Mouse (Mus musculus) midbrain, postnatal 0 days (tissue): ENCODE results near the gene Cit. TPM values are rescaled to one million over a fixed set of nuclear protein-coding genes. Genes with fewer than 3 reads are reported as not detected.

ENCODE experiments used
- ATAC-seq: fragments of 200-750 bp; cut with Nextera tagmentation; 2 replicates; pipeline ENCODE4 v1.8.0; 2017; ENCODE audit warnings: moderate number of reproducible peaks, mild to moderate bottlenecking, moderate TSS enrichment, moderate library complexity; ENCODE audit not compliant: low FRiP score
- DNase-seq: peaks from one replicate; pipeline ENCODE4 v3.0.0-alpha.2; 2015; ENCODE audit warnings: low spot score
- H3K27ac ChIP-seq: fragments of 300-500 bp; sonication (generic); 2 replicates; pipeline ENCODE4 v1.5.1; 2014; ENCODE audit warnings: low read depth, mild to moderate bottlenecking, low read length, mixed read lengths
- H3K27me3 ChIP-seq: fragments of 300-500 bp; sonication (generic); 2 replicates; pipeline ENCODE4 v1.6.1; 2014; ENCODE audit warnings: low read length, control low read depth, mixed read lengths; ENCODE audit not compliant: insufficient read depth
- H3K36me3 ChIP-seq: fragments of 300-500 bp; sonication (generic); 2 replicates; pipeline ENCODE4 v1.6.1; 2014; ENCODE audit warnings: low read length, control low read depth, mixed read lengths; ENCODE audit not compliant: insufficient read depth
- H3K4me1 ChIP-seq: fragments of 300-500 bp; sonication (generic); 2 replicates; pipeline ENCODE4 v1.6.1; 2014; ENCODE audit warnings: mild to moderate bottlenecking, control low read depth, antibody characterized with exemption, low read length, mixed read lengths; ENCODE audit not compliant: insufficient read depth
- H3K4me2 ChIP-seq: fragments of 300-500 bp; sonication (generic); 2 replicates; pipeline ENCODE4 v1.6.1; 2014; ENCODE audit warnings: low read depth, mild to moderate bottlenecking, low read length, mixed read lengths; ENCODE audit not compliant: poor library complexity, severe bottlenecking
- H3K4me3 ChIP-seq: fragments of 300-500 bp; sonication (generic); 2 replicates; pipeline ENCODE4 v1.5.1; 2014; ENCODE audit warnings: low read depth, mild to moderate bottlenecking, low read length, moderate library complexity
- H3K9ac ChIP-seq: fragments of 300-500 bp; sonication (generic); replicated peaks from 2 replicates; pipeline ENCODE4 v1.6.1; 2014; ENCODE audit warnings: mild to moderate bottlenecking, low read length, moderate library complexity, mixed read lengths; ENCODE audit not compliant: poor library complexity, severe bottlenecking
- H3K9me3 ChIP-seq: fragments of 300-500 bp; sonication (generic); 2 replicates; pipeline ENCODE4 v1.6.1; 2016; ENCODE audit warnings: low read length, control low read depth
- CTCF ChIP-seq: IDR thresholded peaks from 2 replicates; pipeline ENCODE4 v1.5.1; 2016; ENCODE audit warnings: antibody characterized with exemption, mild to moderate bottlenecking
- WGBS: fragments of 180-500 bp; shearing (Covaris S2); extraction: QIAGEN DNeasy Blood & Tissue Kit; methylation state at CpG from one replicate; pipeline ENCODE4 v1.1.7; 2014; 5-methylcytosine and 5-hydroxymethylcytosine counted together
- polyA plus RNA-seq: library from polyadenylated mRNA; unstranded; fragments of >200 nt; fragmentation: Nextera tagmentation; extraction: Ambion mirVana; gene quantifications from 2 replicates; pipeline ENCODE4 v1.2.1, GENCODE M21; 2015
- total RNA-seq: library from RNA; depleted of rRNA; stranded (reverse); fragments of >200 nt; gene quantifications from 2 replicates; pipeline ENCODE4 v1.2.3, GENCODE M21; 2014

Cit gene
- total and polyA plus RNA-seq, 2 experiments from 2014 or later = 34.7 to 35.9 TPM

GRCm38 (mm10) chr5:116012503-116012902 is 167.4 kb downstream of the Cit start:
- no peak overlapping the region for H3K4me2 ChIP-seq
- H3K27ac ChIP-seq = no peak overlapping the region
- no peak for ATAC-seq
- no peak overlapping the region for H3K9ac ChIP-seq
- TF ChIP-seq CTCF = no peak
- no peak overlapping the region for H3K4me3 ChIP-seq
- H3K27me3 ChIP-seq = no peaks in the 10 kb centered on the region
- H3K4me1 ChIP-seq = no peaks in the 10 kb centered on the region
- H3K36me3 ChIP-seq = peaks cover 45% of the 10 kb centered on the region
- no peak for DNase-seq
- 85% methylated on average over 7 of the region's 7 CpGs for WGBS
- H3K9me3 ChIP-seq = no peaks in the 10 kb centered on the region

GRCm38 (mm10) chr5:116013821-116014220 is 168.7 kb downstream of the Cit start:
- H3K4me2 ChIP-seq = no peak overlapping the region
- no peaks in the 10 kb centered on the region for H3K27me3 ChIP-seq
- H3K4me3 ChIP-seq = no peak overlapping the region
- 72% methylated on average over 8 of the region's 8 CpGs for WGBS
- no peaks in the 10 kb centered on the region for H3K9me3 ChIP-seq
- H3K36me3 ChIP-seq = peaks cover 56% of the 10 kb centered on the region
- no peak overlapping the region for H3K27ac ChIP-seq
- no peaks in the 10 kb centered on the region for H3K4me1 ChIP-seq
- DNase-seq = no peak
- no peak overlapping the region for H3K9ac ChIP-seq
- no peak for ATAC-seq
- TF ChIP-seq CTCF = no peak

DNA sequence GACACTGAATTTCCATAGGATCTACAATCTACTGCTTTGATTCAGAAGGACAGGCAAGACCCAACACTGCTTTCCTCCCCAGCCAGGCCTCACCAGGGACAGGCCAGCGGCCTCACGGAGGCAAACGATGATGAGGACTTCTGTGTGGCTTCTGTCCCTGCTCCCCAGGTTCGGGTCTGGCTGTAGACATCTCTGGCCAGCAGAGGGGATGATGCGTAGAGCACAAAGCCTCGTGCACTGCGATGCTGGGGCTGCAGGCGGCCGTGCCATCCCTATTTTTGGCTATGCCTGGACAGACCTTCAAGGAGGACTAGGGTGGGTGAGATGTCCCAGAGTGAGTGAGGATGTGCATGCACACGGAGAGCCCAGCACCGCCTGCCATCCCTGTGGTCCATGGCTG is 169.2 kb downstream of the Cit start:
- DNase-seq (no peak), ATAC-seq (no peak)
- no peaks in the 10 kb centered on the region for H3K9me3 ChIP-seq
- H3K27me3 ChIP-seq = no peaks in the 10 kb centered on the region
- H3K36me3 ChIP-seq = peaks cover 60% of the 10 kb centered on the region
- TF ChIP-seq CTCF = no peak
- H3K4me2 ChIP-seq = no peak overlapping the region
- no peak overlapping the region for H3K27ac ChIP-seq
- no peaks in the 10 kb centered on the region for H3K4me1 ChIP-seq
- no peak overlapping the region for H3K4me3 ChIP-seq
- no peak overlapping the region for H3K9ac ChIP-seq
- 94% methylated on average over 11 of the region's 11 CpGs for WGBS

DNA sequence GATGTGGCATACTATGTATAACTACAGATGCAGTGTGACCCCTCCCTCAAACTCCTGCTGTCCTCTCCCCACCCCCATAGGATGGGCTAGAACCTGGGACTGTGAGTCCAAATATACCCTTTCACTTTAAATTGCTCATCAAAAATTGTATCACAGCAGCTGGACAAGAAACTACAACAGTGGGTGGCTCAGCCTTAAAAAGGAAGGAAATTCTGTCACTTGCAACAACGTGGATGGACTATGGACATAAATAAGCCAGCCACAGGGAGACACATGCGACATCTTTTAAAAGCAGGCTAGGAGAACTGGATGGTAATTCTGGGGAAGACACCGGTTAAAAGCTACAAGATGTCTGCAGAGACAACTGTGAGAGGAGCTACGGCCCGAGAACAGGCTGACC is 171.5 kb downstream of the Cit start:
- H3K9me3 ChIP-seq = no peaks in the 10 kb centered on the region
- no peak overlapping the region for H3K9ac ChIP-seq
- ATAC-seq (no peak), DNase-seq (no peak)
- TF ChIP-seq CTCF = no peak
- H3K36me3 ChIP-seq = peaks cover 78% of the 10 kb centered on the region
- no peak overlapping the region for H3K27ac ChIP-seq
- H3K4me1 ChIP-seq = no peaks in the 10 kb centered on the region
- no peak overlapping the region for H3K4me3 ChIP-seq
- H3K4me2 ChIP-seq = no peak overlapping the region
- H3K27me3 ChIP-seq = no peaks in the 10 kb centered on the region
- WGBS = 96% methylated on average over 5 of the region's 5 CpGs

DNA sequence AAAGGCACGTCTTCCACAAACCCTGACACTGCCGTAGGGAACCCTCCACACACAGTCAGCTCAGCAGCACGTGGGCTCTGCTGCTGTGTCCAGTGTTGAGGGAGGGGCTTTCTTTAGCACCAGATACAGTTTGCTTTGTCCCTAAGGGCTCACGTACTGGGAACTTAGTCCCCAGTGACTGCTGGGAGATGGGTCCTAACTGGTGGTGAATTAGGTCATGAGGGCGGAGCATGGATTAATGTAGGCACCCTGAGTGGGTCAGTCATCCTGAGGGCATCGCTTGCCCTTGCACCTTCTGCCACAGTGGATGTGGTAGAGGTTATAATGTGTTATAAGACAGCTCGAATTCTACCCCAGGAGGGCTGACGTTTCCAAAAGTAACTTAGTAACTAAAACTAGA is 172.3 kb downstream of the Cit start:
- Histone ChIP-seq H3K4me1 (no peaks in the 10 kb centered on the region), H3K4me2 (no peak overlapping the region), H3K36me3 (peaks cover 81% of the 10 kb centered on the region), H3K4me3 (no peak overlapping the region), H3K9ac (no peak overlapping the region), H3K9me3 (no peaks in the 10 kb centered on the region), H3K27ac (no peak overlapping the region), H3K27me3 (no peaks in the 10 kb centered on the region)
- WGBS = 94% methylated on average over 8 of the region's 8 CpGs
- TF ChIP-seq CTCF = no peak
- DNase-seq = no peak
- ATAC-seq = no peak

GRCm38 (mm10) chr5:116018196-116018595 is 173.1 kb downstream of the Cit start:
- peaks cover 6% of the 10 kb centered on the region for H3K4me1 ChIP-seq
- H3K36me3 ChIP-seq = peaks cover 75% of the 10 kb centered on the region
- H3K27ac ChIP-seq = no peak overlapping the region
- 92% methylated on average over 9 of the region's 9 CpGs for WGBS
- H3K9me3 ChIP-seq = no peaks in the 10 kb centered on the region
- no peak overlapping the region for H3K4me2 ChIP-seq
- DNase-seq (no peak), ATAC-seq (no peak)
- no peak overlapping the region for H3K9ac ChIP-seq
- no peak for TF ChIP-seq CTCF
- H3K4me3 ChIP-seq = no peak overlapping the region
- no peaks in the 10 kb centered on the region for H3K27me3 ChIP-seq
